Mouse (Mus musculus) midbrain, embryonic 11.5 days (tissue): ENCODE measurements around the gene Klhl7. TPM values are rescaled to one million over a fixed set of nuclear protein-coding genes. Genes with fewer than 3 reads are reported as not detected.
"Not testable (repeated sequence)": the region's sequence is repeated elsewhere in the genome, so short reads cannot be mapped to it uniquely, and the experiment has no call there.

Experiments used
- ATAC-seq: fragments of 200-750 bp; cut with Nextera tagmentation; 2 replicates; pipeline ENCODE4 v1.8.0; 2017; ENCODE audit warnings: moderate TSS enrichment, moderate library complexity; ENCODE audit not compliant: low FRiP score
- DNase-seq: peaks from one replicate; pipeline ENCODE4 v3.0.0; 2015; ENCODE audit warnings: low spot score; ENCODE audit errors: missing footprints
- H3K27ac ChIP-seq: fragments of 300-500 bp; sonication (generic); 2 replicates; pipeline ENCODE4 v1.5.1; 2014; ENCODE audit warnings: low read depth, low read length
- H3K27me3 ChIP-seq: fragments of 300-500 bp; sonication (generic); 2 replicates; pipeline ENCODE4 v1.6.1; 2014; ENCODE audit warnings: mild to moderate bottlenecking, low read length, moderate library complexity, mixed read lengths; ENCODE audit not compliant: control insufficient read depth, insufficient read depth
- H3K36me3 ChIP-seq: fragments of 300-500 bp; sonication (generic); 2 replicates; pipeline ENCODE4 v1.6.1; 2014; ENCODE audit warnings: mild to moderate bottlenecking, low read length, moderate library complexity, mixed read lengths; ENCODE audit not compliant: control insufficient read depth, insufficient read depth
- H3K4me1 ChIP-seq: fragments of 300-500 bp; sonication (generic); 2 replicates; pipeline ENCODE4 v1.6.1; 2014; ENCODE audit warnings: low read length; ENCODE audit not compliant: control insufficient read depth, insufficient read depth
- H3K4me2 ChIP-seq: fragments of 300-500 bp; sonication (generic); 2 replicates; pipeline ENCODE4 v1.6.1; 2014; ENCODE audit warnings: mild to moderate bottlenecking, moderate library complexity
- H3K4me3 ChIP-seq: fragments of 300-500 bp; sonication (generic); 2 replicates; pipeline ENCODE4 v1.5.1; 2014; ENCODE audit warnings: low read depth, low read length
- H3K9ac ChIP-seq: fragments of 300-500 bp; sonication (generic); 2 replicates; pipeline ENCODE4 v1.6.1; 2014; ENCODE audit warnings: low read length
- H3K9me3 ChIP-seq: fragments of 300-500 bp; sonication (generic); 2 replicates; pipeline ENCODE4 v1.6.1; 2016; ENCODE audit warnings: low read length; ENCODE audit not compliant: control insufficient read depth
- WGBS: fragments of 180-500 bp; shearing (Covaris S2); extraction: QIAGEN DNeasy Blood & Tissue Kit; methylation state at CpG from one replicate; pipeline ENCODE4 v1.1.7; 2014; 5-methylcytosine and 5-hydroxymethylcytosine counted together
- polyA plus RNA-seq: library from polyadenylated mRNA; unstranded; fragments of >200 nt; fragmentation: Nextera tagmentation; extraction: Ambion mirVana; gene quantifications from 2 replicates; pipeline ENCODE4 v1.2.1, GENCODE M21; 2014

The Klhl7 gene
- polyA plus RNA-seq, 1 experiment from 2014 or later: 116 TPM

GRCm38 (mm10) chr5:24086865-24087264, 13.5 kb upstream of the Klhl7 start:
- WGBS: 52% methylated on average over 3 of the region's 3 CpGs
- no peaks in the 10 kb centered on the region for H3K27me3 ChIP-seq
- ATAC-seq (no peak), DNase-seq (no peak)
- H3K4me2 ChIP-seq: no peak overlapping the region
- H3K27ac ChIP-seq: no peak overlapping the region
- H3K9me3 ChIP-seq: no peaks in the 10 kb centered on the region
- H3K4me1 ChIP-seq: no peaks in the 10 kb centered on the region
- H3K36me3 ChIP-seq: no peaks in the 10 kb centered on the region
- no peak overlapping the region for H3K9ac ChIP-seq
- H3K4me3 ChIP-seq: no peak overlapping the region

- Histone ChIP-seq H3K36me3 (no peaks in the 10 kb centered on the region), H3K4me3 (no peak overlapping the region), H3K4me1 (no peaks in the 10 kb centered on the region), H3K27me3 (no peaks in the 10 kb centered on the region), H3K9ac (no peak overlapping the region), H3K27ac (no peak overlapping the region), H3K9me3 (no peaks in the 10 kb centered on the region), H3K4me2 (no peak overlapping the region)
- DNase-seq (no peak), ATAC-seq (no peak)
- 87% methylated on average over 1 of the region's 1 CpGs for WGBS
Measured at GRCm38 (mm10) chr5:24088451-24088850, 12.0 kb upstream of the Klhl7 start.

GRCm38 (mm10) chr5:24092496-24092895, 7.9 kb upstream of the Klhl7 start:
- no peak for DNase-seq
- no peaks in the 10 kb centered on the region for H3K9me3 ChIP-seq
- ATAC-seq: no peak
- no peak overlapping the region for H3K4me2 ChIP-seq
- no peaks in the 10 kb centered on the region for H3K4me1 ChIP-seq
- H3K27ac ChIP-seq: no peak overlapping the region
- H3K27me3 ChIP-seq: no peaks in the 10 kb centered on the region
- H3K9ac ChIP-seq: no peak overlapping the region
- WGBS: 77% methylated on average over 3 of the region's 3 CpGs
- no peak overlapping the region for H3K4me3 ChIP-seq
- H3K36me3 ChIP-seq: no peaks in the 10 kb centered on the region

- ATAC-seq: no peak
- WGBS: 74% methylated on average over 6 of the region's 6 CpGs
Measured at GRCm38 (mm10) chr5:24095393-24095792, 5.0 kb upstream of the Klhl7 start.

GRCm38 (mm10) chr5:24095881-24096280, 4.5 kb upstream of the Klhl7 start:
- H3K9me3 ChIP-seq: no peaks in the 10 kb centered on the region
- DNase-seq: no peak
- H3K4me2 ChIP-seq: no peak overlapping the region
- no peak for ATAC-seq
- no peaks in the 10 kb centered on the region for H3K27me3 ChIP-seq
- no peak overlapping the region for H3K9ac ChIP-seq
- no peaks in the 10 kb centered on the region for H3K36me3 ChIP-seq
- no peak overlapping the region for H3K27ac ChIP-seq
- H3K4me3 ChIP-seq: no peak overlapping the region
- H3K4me1 ChIP-seq: peaks cover 2% of the 10 kb centered on the region; the same call in 1 of the 2 replicates
- 69% methylated on average over 5 of the region's 5 CpGs for WGBS

More at GRCm38 (mm10) chr5:24095393-24095792, 5.0 kb upstream of the Klhl7 start:
- Histone ChIP-seq H3K4me2 (no peak overlapping the region), H3K4me3 (no peak overlapping the region), H3K9ac (no peak overlapping the region), H3K36me3 (no peaks in the 10 kb centered on the region), H3K9me3 (no peaks in the 10 kb centered on the region), H3K4me1 (peaks cover 2% of the 10 kb centered on the region; the same call in 1 of the 2 replicates), H3K27ac (no peak overlapping the region), H3K27me3 (no peaks in the 10 kb centered on the region)
- DNase-seq: peak; percentile 53

- WGBS: under 1% methylated on average over 39 of the region's 46 CpGs
- Histone ChIP-seq H3K4me3 (peak overlapping the region; percentile 76), H3K27ac (peak overlapping the region; percentile 91), H3K9me3 (no peaks in the 10 kb centered on the region), H3K9ac (peak overlapping the region; percentile 92), H3K4me2 (peak overlapping the region; percentile 64), H3K4me1 (peaks cover 9% of the 10 kb centered on the region; the same call in 1 of the 2 replicates), H3K36me3 (no peaks in the 10 kb centered on the region), H3K27me3 (no peaks in the 10 kb centered on the region)
- DNase-seq: peak; percentile 98
- peak; percentile 86 for ATAC-seq
Measured at GRCm38 (mm10) chr5:24100810-24101311, 456 bp downstream of the Klhl7 start.

GRCm38 (mm10) chr5:24101446-24102140, 1.2 kb downstream of the Klhl7 start:
- peak overlapping the region; percentile 92 for H3K9ac ChIP-seq
- H3K9me3 ChIP-seq: no peaks in the 10 kb centered on the region
- H3K27me3 ChIP-seq: no peaks in the 10 kb centered on the region
- peak overlapping the region; percentile 64 for H3K4me2 ChIP-seq
- WGBS: 3% methylated on average over 8 of the region's 8 CpGs
- H3K4me1 ChIP-seq: peaks cover 9% of the 10 kb centered on the region; the same call in 1 of the 2 replicates
- no peak for ATAC-seq
- H3K36me3 ChIP-seq: no peaks in the 10 kb centered on the region
- peak overlapping the region; percentile 76 for H3K4me3 ChIP-seq
- peak overlapping the region; percentile 91 for H3K27ac ChIP-seq
- DNase-seq: peak; percentile 96

GRCm38 (mm10) chr5:24103235-24103634, 2.8 kb downstream of the Klhl7 start:
- not testable (repeated sequence) for DNase-seq, H3K9me3 ChIP-seq, H3K27me3 ChIP-seq, H3K4me3 ChIP-seq, ATAC-seq, H3K27ac ChIP-seq, H3K36me3 ChIP-seq, H3K4me2 ChIP-seq, H3K9ac ChIP-seq, H3K4me1 ChIP-seq
- 78% methylated on average over 2 of the region's 2 CpGs for WGBS

- no peaks in the 10 kb centered on the region for H3K36me3 ChIP-seq
- H3K9ac ChIP-seq: no peak overlapping the region
- no peak overlapping the region for H3K4me3 ChIP-seq
- no peak overlapping the region for H3K4me2 ChIP-seq
- no peaks in the 10 kb centered on the region for H3K9me3 ChIP-seq
- peaks cover 9% of the 10 kb centered on the region; the same call in 1 of the 2 replicates for H3K4me1 ChIP-seq
- ATAC-seq (no peak), DNase-seq (no peak)
- no peaks in the 10 kb centered on the region for H3K27me3 ChIP-seq
- WGBS: 81% methylated on average over 2 of the region's 2 CpGs
- no peak overlapping the region for H3K27ac ChIP-seq
Measured at GRCm38 (mm10) chr5:24103841-24104240, 3.4 kb downstream of the Klhl7 start.
